Mouse (Mus musculus) lung, postnatal 0 days (tissue): ENCODE results near the gene Celf1. TPM values are rescaled to one million over a fixed set of nuclear protein-coding genes. Genes with fewer than 3 reads are reported as not detected.

ENCODE experiments used
- ATAC-seq: fragments of 200-750 bp; cut with Nextera tagmentation; 2 replicates; pipeline ENCODE4 v1.8.0; 2017; ENCODE audit warnings: moderate library complexity
- DNase-seq: peaks from one replicate; pipeline ENCODE4 v3.0.0-alpha.2; 2016; ENCODE audit warnings: low spot score
- H3K27ac ChIP-seq: fragments of 300-500 bp; sonication (generic); 2 replicates; pipeline ENCODE4 v1.5.1; 2014; ENCODE audit warnings: antibody characterized with exemption, mild to moderate bottlenecking, low read length, mixed read lengths
- H3K27me3 ChIP-seq: fragments of 300-500 bp; sonication (generic); replicated peaks from 2 replicates; pipeline ENCODE4 v1.6.1; 2014; ENCODE audit warnings: low read length, mixed read lengths; ENCODE audit not compliant: insufficient read depth
- H3K36me3 ChIP-seq: fragments of 300-500 bp; sonication (generic); 2 replicates; pipeline ENCODE4 v1.6.1; 2014; ENCODE audit warnings: low read length, mixed read lengths; ENCODE audit not compliant: insufficient read depth
- H3K4me1 ChIP-seq: fragments of 300-500 bp; sonication (generic); 2 replicates; pipeline ENCODE4 v1.6.1; 2014; ENCODE audit warnings: antibody characterized with exemption, low read depth, low read length, mixed read lengths; ENCODE audit not compliant: insufficient read depth
- H3K4me2 ChIP-seq: fragments of 300-500 bp; sonication (generic); replicated peaks from 2 replicates; pipeline ENCODE4 v1.6.1; 2014; ENCODE audit warnings: low read depth, mild to moderate bottlenecking, low read length, moderate library complexity, mixed read lengths
- H3K4me3 ChIP-seq: fragments of 300-500 bp; sonication (generic); 2 replicates; pipeline ENCODE4 v1.5.1; 2014; ENCODE audit warnings: low read depth, low read length
- H3K9ac ChIP-seq: fragments of 300-500 bp; sonication (generic); replicated peaks from 2 replicates; pipeline ENCODE4 v1.6.1; 2014; ENCODE audit warnings: low read depth, mild to moderate bottlenecking
- H3K9me3 ChIP-seq: fragments of 300-500 bp; sonication (generic); 2 replicates; pipeline ENCODE4 v1.6.1; 2016; ENCODE audit warnings: low read length, mixed read lengths
- CTCF ChIP-seq: IDR thresholded peaks from 2 replicates; pipeline ENCODE4 v1.5.1; 2016; ENCODE audit warnings: antibody characterized with exemption, mild to moderate bottlenecking
- EP300 ChIP-seq: IDR thresholded peaks from 2 replicates; pipeline ENCODE4 v1.6.1; 2016; ENCODE audit warnings: antibody characterized with exemption, mild to moderate bottlenecking, control low read depth
- WGBS: fragments of 180-500 bp; shearing (Covaris S2); extraction: QIAGEN DNeasy Blood & Tissue Kit; methylation state at CpG from one replicate; pipeline ENCODE4 v1.1.7; 2014; 5-methylcytosine and 5-hydroxymethylcytosine counted together
- polyA plus RNA-seq: library from polyadenylated mRNA; unstranded; fragments of >200 nt; fragmentation: Nextera tagmentation; extraction: Ambion mirVana; gene quantifications from 2 replicates; pipeline ENCODE4 v1.2.1, GENCODE M21; 2015

The Celf1 gene
- polyA plus RNA-seq, 1 experiment from 2014 or later: 35.1 TPM

GRCm38 (mm10) chr2:91023131-91023530 is 82.9 kb downstream of the Celf1 start:
- ATAC-seq: no peak
- H3K9me3 ChIP-seq: no peaks in the 10 kb centered on the region
- no peak for TF ChIP-seq CTCF
- no peak for TF ChIP-seq EP300
- H3K36me3 ChIP-seq: 0 out of 2 replicates have a peak, but pooled peaks cover 4% of the 10 kb centered on the region
- no peak for DNase-seq
- no peak overlapping the region for H3K4me3 ChIP-seq
- no peaks in the 10 kb centered on the region for H3K27me3 ChIP-seq
- H3K9ac ChIP-seq: no peak overlapping the region
- no peak overlapping the region for H3K27ac ChIP-seq
- no peak overlapping the region for H3K4me2 ChIP-seq
- WGBS: 80% methylated on average over 2 of the region's 2 CpGs
- no peaks in the 10 kb centered on the region for H3K4me1 ChIP-seq

DNA sequence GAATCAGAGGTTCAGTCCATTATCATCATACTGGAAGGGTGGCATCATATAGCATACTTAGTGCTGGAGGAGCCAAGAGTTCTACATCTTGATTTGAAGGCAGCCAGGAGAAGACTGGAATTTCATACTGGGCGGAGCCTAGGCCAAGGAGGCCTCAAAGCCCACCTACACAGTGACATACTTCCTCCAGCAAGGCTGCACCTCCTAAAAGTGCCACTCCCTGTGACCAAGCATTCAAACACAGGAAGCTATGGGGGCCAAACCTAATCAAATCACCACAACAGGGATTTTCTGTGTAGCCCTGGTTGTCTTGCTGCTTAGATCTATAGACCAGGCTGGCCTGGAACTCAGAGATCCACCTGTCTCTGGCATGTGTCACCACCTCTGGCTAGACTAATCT is 83.8 kb downstream of the Celf1 start:
- TF ChIP-seq CTCF: no peak
- no peak for TF ChIP-seq EP300
- Histone ChIP-seq H3K27me3 (no peaks in the 10 kb centered on the region), H3K4me1 (no peaks in the 10 kb centered on the region), H3K9ac (no peak overlapping the region), H3K9me3 (no peaks in the 10 kb centered on the region), H3K36me3 (0 out of 2 replicates have a peak, but pooled peaks cover 4% of the 10 kb centered on the region), H3K4me3 (no peak overlapping the region), H3K27ac (no peak overlapping the region), H3K4me2 (no peak overlapping the region)
- DNase-seq (no peak), ATAC-seq (no peak)
- WGBS: 94% methylated on average over 1 of the region's 1 CpGs

DNA sequence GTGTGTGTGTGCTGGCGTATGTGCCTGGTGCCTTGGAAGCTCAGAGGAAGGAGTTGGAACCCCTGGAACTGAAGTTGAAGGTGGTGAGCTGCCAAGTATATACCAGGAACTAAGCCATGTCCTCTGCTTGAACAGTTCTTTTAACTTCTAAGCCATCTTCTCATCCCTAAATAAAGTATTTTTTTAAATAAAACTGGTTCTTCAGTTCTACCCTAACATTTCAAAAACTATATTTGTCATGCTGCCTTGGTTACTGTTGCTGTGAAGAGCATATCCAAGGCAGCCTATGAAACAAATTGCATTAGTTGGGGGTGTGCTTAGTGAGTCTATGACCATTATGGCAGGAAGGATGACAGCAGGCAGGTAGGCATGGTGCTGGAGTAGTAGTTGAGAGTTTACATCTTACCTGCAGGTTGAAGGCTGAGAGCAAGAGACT is 84.9 kb downstream of the Celf1 start:
- H3K9me3 ChIP-seq: no peaks in the 10 kb centered on the region
- no peak overlapping the region for H3K27ac ChIP-seq
- no peak overlapping the region for H3K4me2 ChIP-seq
- H3K27me3 ChIP-seq: no peaks in the 10 kb centered on the region
- H3K36me3 ChIP-seq: no peaks in the 10 kb centered on the region
- ATAC-seq (no peak), DNase-seq (no peak)
- 93% methylated on average over 1 of the region's 1 CpGs for WGBS
- H3K4me3 ChIP-seq: no peak overlapping the region
- no peak for TF ChIP-seq EP300
- TF ChIP-seq CTCF: no peak
- H3K9ac ChIP-seq: no peak overlapping the region
- H3K4me1 ChIP-seq: no peaks in the 10 kb centered on the region

- DNase-seq: no peak
- ATAC-seq: no peak
- Histone ChIP-seq H3K4me2 (no peak overlapping the region), H3K27me3 (no peaks in the 10 kb centered on the region), H3K36me3 (no peaks in the 10 kb centered on the region), H3K9ac (no peak overlapping the region), H3K9me3 (no peaks in the 10 kb centered on the region), H3K27ac (no peak overlapping the region), H3K4me3 (no peak overlapping the region), H3K4me1 (no peaks in the 10 kb centered on the region)
- TF ChIP-seq CTCF (no peak), EP300 (no peak)
- WGBS: 84% methylated on average over 1 of the region's 1 CpGs
These were observed 86.3 kb downstream of the Celf1 start for GRCm38 (mm10) chr2:91026491-91026890.

GRCm38 (mm10) chr2:91027391-91028214 is 87.4 kb downstream of the Celf1 start:
- DNase-seq (peak; percentile 39), ATAC-seq (no peak)
- Histone ChIP-seq H3K4me2 (no peak overlapping the region), H3K27me3 (no peaks in the 10 kb centered on the region), H3K9ac (no peak overlapping the region), H3K4me3 (no peak overlapping the region), H3K9me3 (no peaks in the 10 kb centered on the region), H3K4me1 (no peaks in the 10 kb centered on the region), H3K27ac (no peak overlapping the region), H3K36me3 (no peaks in the 10 kb centered on the region)
- TF ChIP-seq CTCF: no peak
- WGBS: 82% methylated on average over 9 of the region's 9 CpGs

DNA sequence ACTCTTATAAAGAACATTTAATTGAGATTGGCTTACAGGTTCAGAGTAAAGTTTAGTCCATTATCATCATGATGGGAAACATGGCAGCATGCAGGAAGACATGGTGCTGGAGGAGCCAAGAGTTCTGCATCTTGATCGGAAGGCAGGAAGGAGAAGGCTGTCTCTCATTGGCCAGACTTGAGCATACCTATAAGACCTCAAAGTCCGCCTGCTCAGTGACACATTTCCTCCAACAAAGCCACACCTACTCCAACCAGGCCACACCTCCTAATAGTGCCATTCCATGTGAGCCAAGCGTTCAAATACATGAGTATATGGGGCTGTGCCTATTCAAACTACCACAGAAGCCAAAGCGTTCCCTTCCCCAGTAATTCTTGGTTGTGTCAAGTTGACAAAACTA is 91.0 kb downstream of the Celf1 start:
- H3K4me2 ChIP-seq: no peak overlapping the region
- DNase-seq (no peak), ATAC-seq (no peak)
- TF ChIP-seq EP300 (no peak), CTCF (no peak)
- H3K36me3 ChIP-seq: no peaks in the 10 kb centered on the region
- no peaks in the 10 kb centered on the region for H3K4me1 ChIP-seq
- WGBS: 66% methylated on average over 4 of the region's 4 CpGs
- no peaks in the 10 kb centered on the region for H3K9me3 ChIP-seq
- H3K27me3 ChIP-seq: no peaks in the 10 kb centered on the region
- H3K9ac ChIP-seq: no peak overlapping the region
- no peak overlapping the region for H3K27ac ChIP-seq
- H3K4me3 ChIP-seq: no peak overlapping the region
